Mouse (Mus musculus) adrenal gland, adult 2 months (tissue): ENCODE measurements at regions not wholly inside any gene's neighbourhood (a gene's known extent, or its start where the extent isn't known, plus 50 kb on each side); places are given as distances from the start of the nearest gene placed in this dataset.
"Not testable (repeated sequence)": the region's sequence is repeated elsewhere in the genome, so short reads cannot be mapped to it uniquely, and the experiment has no call there.

Source experiments
- DNase-seq: peaks from one replicate; pipeline ENCODE4 v3.0.0; 2021

GRCm38 (mm10) chr9:41439979-41440378 lies 278.5 kb upstream of the Ubash3b start:
- DNase-seq = peak; percentile 30

GRCm38 (mm10) chr9:41438141-41438540 lies 276.6 kb upstream of the Ubash3b start:
- no peak for DNase-seq

DNA sequence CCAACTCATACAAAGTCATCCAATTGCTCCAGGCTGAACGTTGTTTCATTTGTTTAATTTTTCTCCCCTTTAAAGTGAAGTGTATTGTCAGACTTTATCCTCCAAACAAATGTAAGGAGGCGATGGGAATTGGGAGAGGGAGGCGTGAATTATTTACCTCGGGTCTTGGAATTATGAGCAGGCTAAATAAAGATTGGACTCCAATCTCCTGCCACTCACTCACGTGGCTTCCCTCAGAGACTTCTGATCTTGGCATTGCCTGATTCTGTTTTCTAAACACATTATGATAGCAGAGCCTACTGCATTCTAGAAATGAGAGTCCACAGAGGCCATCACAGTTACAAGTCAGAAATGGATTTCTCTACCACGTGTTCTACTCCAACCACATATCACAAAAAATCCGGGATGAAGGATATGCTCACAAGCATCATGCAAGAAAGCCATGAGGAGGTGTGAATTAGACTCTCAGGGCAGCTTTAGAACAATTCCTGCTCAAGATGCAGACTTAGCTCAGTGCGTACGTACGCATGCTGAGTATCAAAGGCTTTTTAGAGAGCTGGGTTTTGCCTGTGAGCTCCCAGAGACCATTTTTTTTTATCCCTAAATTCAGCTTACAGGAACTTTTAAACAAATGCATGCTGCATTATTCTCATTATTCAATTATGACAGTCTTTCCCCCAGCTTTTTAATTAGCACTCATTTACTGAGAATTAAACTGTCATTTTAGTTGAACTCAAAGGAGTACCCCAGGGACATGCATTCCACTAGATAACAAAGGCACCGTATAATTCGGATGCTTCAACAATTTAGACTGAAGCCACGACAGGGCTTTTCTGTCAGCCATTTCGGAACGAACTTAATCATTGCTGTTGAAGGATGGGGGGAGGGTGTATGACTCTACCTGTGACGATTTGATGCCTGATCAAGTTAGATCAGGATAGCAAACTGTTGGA lies 269.2 kb upstream of the Ubash3b start:
- no peak for DNase-seq

DNA sequence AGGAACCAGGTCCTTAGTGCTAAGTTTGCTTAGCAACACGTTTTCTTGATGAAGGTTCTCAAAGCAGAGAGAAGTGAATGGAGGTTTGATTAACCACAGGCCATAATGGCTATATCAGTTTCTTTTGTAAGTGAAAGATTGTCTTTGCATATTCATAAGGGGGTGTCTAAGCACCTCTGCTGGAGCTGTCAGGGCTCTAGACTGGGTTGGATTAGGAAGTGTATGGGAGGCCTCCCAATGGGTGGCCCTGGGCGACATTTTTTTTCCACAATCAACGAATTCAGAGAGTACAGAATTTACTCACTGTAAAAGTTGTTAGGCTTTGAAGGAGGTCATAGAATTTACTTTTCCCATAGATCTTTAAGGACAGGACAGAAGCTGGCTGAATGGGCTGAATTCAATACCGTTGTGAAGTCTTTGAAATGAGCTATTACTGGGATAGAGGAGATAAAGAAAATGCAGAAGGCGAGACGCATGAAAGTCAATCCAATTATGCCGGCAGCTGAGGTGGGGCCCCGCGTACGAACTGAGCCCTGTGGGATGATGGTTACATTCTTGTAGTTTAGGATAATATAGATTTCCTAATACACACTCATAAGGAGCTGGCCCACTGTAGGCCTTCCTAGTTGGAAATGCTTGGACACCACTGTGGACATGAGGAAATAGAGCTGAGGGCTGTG lies 268.4 kb upstream of the Ubash3b start:
- no peak for DNase-seq

GRCm38 (mm10) chr9:41429236-41429635 lies 267.7 kb upstream of the Ubash3b start:
- DNase-seq = no peak

- no peak for DNase-seq
These were observed 265.2 kb upstream of the Ubash3b start for GRCm38 (mm10) chr9:41426698-41427097.

DNA sequence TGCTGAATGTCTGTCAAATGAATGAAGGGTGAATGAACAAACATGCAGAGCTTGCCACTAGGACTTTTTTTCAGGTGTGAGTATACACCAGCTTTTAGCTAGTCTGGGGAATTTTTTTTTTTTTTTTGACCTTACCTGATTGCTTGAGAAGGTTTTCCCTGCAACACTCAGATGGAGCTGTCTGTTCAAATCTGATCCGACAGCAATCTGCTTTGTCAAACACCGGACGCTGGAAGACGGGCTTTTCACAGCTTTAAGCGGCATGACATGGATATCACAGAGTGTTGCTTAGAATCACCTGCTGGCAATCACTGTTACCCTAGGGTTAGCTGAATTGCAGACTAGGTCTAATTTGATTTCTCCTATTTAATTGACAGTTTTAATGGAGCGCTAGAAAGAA lies 263.7 kb upstream of the Ubash3b start:
- DNase-seq = no peak

DNA sequence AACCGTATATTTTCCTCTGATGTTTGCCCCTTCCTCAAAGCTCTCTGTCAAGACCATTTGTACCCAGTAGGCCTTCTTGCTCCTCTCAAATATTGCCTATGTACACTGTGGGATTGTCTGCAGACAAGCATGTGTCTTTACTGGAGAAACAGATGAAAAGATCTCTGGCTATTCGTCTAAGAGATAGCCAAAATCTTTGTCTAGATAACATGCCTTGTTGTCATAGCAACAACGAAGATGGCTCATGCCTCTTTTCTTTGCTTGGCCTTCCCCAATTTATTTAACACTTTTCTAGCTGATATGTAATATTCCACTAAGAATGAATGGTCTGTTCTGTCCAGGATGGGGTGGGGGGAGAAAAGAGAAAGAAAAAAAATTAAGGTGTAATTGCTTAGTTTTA lies 252.3 kb upstream of the Ubash3b start:
- DNase-seq = no peak

GRCm38 (mm10) chr9:41413091-41413490 lies 251.6 kb upstream of the Ubash3b start:
- DNase-seq = not testable (repeated sequence)

GRCm38 (mm10) chr9:41412174-41412757 lies 250.8 kb upstream of the Ubash3b start:
- DNase-seq = no peak

- DNase-seq = peak; percentile 17
These were observed 246.8 kb upstream of the Ubash3b start for GRCm38 (mm10) chr9:41408301-41408700.

DNA sequence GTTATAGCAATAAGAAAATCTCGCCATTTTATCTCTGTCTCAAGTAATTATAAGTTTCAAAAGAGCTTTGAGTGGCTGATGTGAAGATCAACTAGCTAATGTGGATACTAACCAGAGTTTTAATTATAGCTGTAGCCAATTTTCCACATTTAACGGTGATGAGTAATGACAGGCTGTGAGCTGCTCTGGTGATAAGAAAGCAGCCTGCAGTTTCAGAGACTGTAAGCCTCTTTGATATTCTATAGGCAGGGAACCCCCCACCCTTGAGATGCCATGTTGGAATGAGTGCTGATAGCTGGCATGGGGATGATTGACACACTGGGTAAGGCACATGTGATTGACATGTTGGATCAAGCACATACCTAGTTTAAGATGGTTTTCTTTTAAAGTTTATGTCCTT lies 245.6 kb upstream of the Ubash3b start:
- DNase-seq = no peak

DNA sequence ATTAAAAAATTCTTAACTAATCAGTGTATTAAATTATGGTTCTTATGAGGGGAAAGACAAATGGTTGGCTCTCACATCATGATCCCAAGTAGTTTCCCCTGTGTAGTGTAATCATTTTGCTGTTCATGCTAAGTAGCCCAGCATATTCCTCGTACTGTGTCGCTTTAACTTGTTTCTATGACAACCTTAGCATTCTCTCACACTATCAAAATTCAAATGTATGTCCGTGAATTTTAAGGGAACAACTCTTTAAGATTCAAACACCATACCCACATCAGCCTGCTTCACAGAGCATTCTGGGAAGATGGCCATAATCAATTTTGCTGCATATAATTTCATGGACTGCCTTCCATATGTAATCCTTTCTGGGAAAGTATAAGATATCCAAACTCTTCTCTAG lies 241.4 kb upstream of the Ubash3b start:
- DNase-seq = no peak

- DNase-seq = no peak
These were observed 239.5 kb upstream of the Ubash3b start for GRCm38 (mm10) chr9:41400950-41401349.

- DNase-seq = no peak
These were observed 234.0 kb upstream of the Ubash3b start for GRCm38 (mm10) chr9:41395471-41395870.

GRCm38 (mm10) chr9:41391591-41392320 lies 230.3 kb upstream of the Ubash3b start:
- DNase-seq = no peak

GRCm38 (mm10) chr9:41379283-41379682 lies 217.8 kb upstream of the Ubash3b start:
- no peak for DNase-seq

DNA sequence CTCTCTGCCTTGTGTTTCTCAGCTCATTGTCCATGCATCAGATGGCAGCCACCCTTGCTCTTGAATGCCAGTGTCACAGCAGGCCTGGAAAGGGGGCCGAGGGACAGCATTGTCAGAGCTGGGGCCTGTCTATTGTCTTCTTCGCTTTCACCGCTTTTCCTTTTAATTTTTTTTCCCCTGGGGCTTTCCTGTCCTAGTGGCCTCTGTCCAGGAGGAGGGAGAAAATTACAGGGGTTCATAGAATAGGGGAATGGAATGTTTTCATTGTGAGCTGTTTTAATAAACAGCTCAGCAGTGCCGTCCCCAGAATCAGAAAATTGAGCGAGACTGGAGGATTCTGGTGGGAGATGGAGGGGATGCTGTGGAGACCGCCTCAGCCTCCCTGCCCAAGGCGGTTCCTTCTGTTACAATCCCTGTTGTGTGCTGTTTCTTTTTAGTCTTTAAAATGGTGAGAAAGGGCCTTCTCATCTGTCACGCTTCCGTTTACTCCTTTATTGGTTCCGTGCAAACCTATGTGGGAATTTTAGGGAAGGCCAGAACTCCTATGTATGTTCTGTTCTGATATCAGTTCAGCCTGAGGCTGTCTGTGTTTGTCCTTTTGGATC lies 217.2 kb upstream of the Ubash3b start:
- DNase-seq = no peak

DNA sequence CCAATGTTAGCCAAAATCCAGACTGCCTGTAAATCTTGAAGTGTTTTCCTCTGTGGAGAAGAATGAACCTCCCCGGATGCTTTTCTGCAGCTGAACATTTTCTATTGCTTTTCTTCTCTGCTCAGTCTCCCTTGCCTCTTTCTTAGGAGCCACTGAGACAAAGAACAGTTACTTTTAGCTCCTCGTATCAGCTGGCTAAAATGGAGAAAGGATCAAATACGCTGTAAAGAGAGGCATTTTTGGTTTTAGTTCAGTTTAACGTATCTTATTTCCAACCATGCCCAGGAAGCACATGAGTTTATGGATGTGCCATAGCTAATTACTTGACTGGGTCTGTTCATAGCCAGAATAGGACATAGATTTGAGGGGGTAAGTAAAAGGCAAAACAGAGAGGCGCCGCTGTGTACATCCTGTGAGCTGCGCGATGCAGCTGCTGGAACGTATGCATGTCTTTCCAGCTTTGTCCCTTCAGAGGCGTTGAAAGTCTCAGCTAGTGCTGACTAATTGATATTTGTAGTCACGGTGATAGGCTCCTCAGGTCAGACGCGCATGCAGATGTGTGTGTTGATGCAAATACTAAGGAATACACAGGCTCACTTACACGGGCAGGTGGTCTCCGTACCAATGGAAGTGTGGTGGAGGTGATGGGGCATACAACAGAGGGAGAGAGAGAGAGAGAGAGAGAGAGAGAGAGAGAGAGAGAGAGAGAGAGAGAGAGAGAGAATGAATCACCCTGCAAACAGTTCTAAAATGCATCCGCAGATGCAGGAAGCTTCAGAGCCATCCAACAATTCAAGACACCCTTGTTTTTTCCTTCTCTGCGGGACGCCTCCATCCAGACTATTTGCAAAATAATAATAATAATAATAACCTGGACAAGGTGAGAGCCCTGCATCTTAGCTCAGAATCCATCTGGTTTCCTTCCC lies 216.5 kb upstream of the Ubash3b start:
- no peak for DNase-seq

GRCm38 (mm10) chr9:41376948-41377700 lies 215.6 kb upstream of the Ubash3b start:
- DNase-seq = no peak
